ENCODE assay signal across 22 mouse cellular contexts in the genomic region with DNA sequence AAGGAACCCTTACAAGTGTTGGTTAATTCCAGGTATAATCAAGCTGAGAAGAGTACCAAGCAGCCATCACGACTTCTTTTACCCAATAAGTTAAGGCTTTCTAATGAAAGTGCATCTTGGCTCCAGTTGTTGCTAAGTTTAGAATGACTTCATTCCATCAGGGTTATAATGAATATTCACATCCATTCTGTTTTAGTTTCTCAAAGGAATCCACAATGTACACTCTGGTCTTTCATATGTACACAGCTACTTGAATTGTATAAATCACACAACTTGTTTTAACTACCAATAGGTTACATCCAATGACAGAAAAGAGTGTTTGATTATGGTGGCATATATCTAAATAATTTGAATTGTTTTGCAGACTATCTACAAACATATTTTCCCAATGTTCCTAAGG. TPM values are rescaled to one million over a fixed set of nuclear protein-coding genes. Genes with fewer than 3 reads are reported as not detected.
DNase-seq lines count a peak whose midpoint lies in the region; ATAC-seq and TF ChIP-seq lines count a peak whose summit lies in the region.
"Had no signal": no experiment of that assay in that cellular context is flagged by ENCODE, and none has a peak within 500 bp of the region (broad histone marks: within the 10 kb centered on the region; RNA-seq: fewer than 3 reads in every experiment).

No protein-coding gene starts in this region.

- no peaks in the 10 kb centered on the region for H3K9me3 ChIP-seq in neural tube, embryonic 11.5 days (ENCODE audit: control insufficient read depth, low read length)
- H3K9me3 ChIP-seq in neural tube, embryonic 15.5 days (replicated peaks), result no peaks in the 10 kb centered on the region
- no peaks in the 10 kb centered on the region for H3K9me3 ChIP-seq in forebrain, embryonic 15.5 days
- no peaks in the 10 kb centered on the region for H3K9me3 ChIP-seq in hindbrain, embryonic 14.5 days (ENCODE audit: control insufficient read depth, low read length)
- H3K9me3 ChIP-seq: embryonic facial prominence, embryonic 13.5 days; limb, embryonic 10.5 days had no signal

- 0 out of 2 replicates have a peak, but pooled peaks cover 6% of the 10 kb centered on the region for H3K4me1 ChIP-seq in neural tube, embryonic 11.5 days (ENCODE audit: control insufficient read depth, insufficient read depth, low read length)
- H3K4me1 ChIP-seq in neural tube, embryonic 15.5 days, result no peaks in the 10 kb centered on the region
- peaks cover 26% of the 10 kb centered on the region for H3K4me1 ChIP-seq in forebrain, embryonic 15.5 days
- no peaks in the 10 kb centered on the region for H3K4me1 ChIP-seq in hindbrain, embryonic 14.5 days (replicated peaks; ENCODE audit: control insufficient read depth, insufficient read depth, low read length)

- H3K27ac ChIP-seq in neural tube, embryonic 11.5 days (ENCODE audit: low read depth, low read length), result no peak overlapping the region
- H3K27ac ChIP-seq in neural tube, embryonic 15.5 days (replicated peaks), result no peak overlapping the region
- peak overlapping the region; percentile 27 for H3K27ac ChIP-seq in forebrain, embryonic 15.5 days (replicated peaks)
- H3K27ac ChIP-seq in hindbrain, embryonic 14.5 days, result no peak overlapping the region
- H3K27ac ChIP-seq in left cerebral cortex, adult 2 months, result no peak overlapping the region
- H3K27ac ChIP-seq in layer of hippocampus, adult 2 months, result no peak overlapping the region
- H3K27ac ChIP-seq: embryonic facial prominence, embryonic 13.5 days; gastrocnemius, adult 2 months; limb, embryonic 10.5 days; macrophage had no signal

- peak; percentile 17; the same call in 1 of the 2 replicates for ATAC-seq in neural tube, embryonic 11.5 days (ENCODE audit: insufficient read depth, low FRiP score, low TSS enrichment)
- ATAC-seq in neural tube, embryonic 15.5 days (ENCODE audit: low FRiP score), result no peak
- peak; percentile 39 for ATAC-seq in forebrain, embryonic 15.5 days (replicated peaks)
- ATAC-seq in hindbrain, embryonic 14.5 days (ENCODE audit: low FRiP score), result peak; percentile 21; the same call in 1 of the 2 replicates

- no peak for DNase-seq in neural tube, embryonic 11.5 days (ENCODE audit: low spot score)
- no peak for DNase-seq in hindbrain, embryonic 14.5 days (ENCODE audit: low spot score)
- DNase-seq in left cerebral cortex, adult 2 months (ENCODE audit: extremely low spot score in 1 of 2, low spot score in 2 of 2), result no peak
- no peak for DNase-seq in heart, postnatal 4 days
- DNase-seq in layer of hippocampus, adult 2 months (ENCODE audit: low spot score in 2 of 2), result no peak
- DNase-seq: adrenal gland, adult 2 months; cerebellum, adult 2 months; cerebellum, postnatal 25 days; gastrocnemius, adult 2 months; kidney, adult 2 months; kidney, postnatal 10 days; liver; right cerebral cortex, postnatal 25 days; thymus, adult 18-20 months; thymus, postnatal 4 days had no signal

- 81% methylated on average over 1 of the region's 1 CpGs for WGBS in neural tube, embryonic 11.5 days
- WGBS in neural tube, embryonic 15.5 days, result 56% methylated on average over 1 of the region's 1 CpGs
- WGBS in forebrain, embryonic 15.5 days, result 37% methylated on average over 1 of the region's 1 CpGs
- WGBS in hindbrain, embryonic 14.5 days, result 58% methylated on average over 1 of the region's 1 CpGs

- intact Hi-C loops in left cerebral cortex, adult 2 months (cut with DNase I), result no loop called here

- TF ChIP-seq CTCF in left cerebral cortex, adult 2 months (IDR thresholded peaks at IDR 0.05), result no peak
- TF ChIP-seq CTCF in layer of hippocampus, adult 2 months (conservative IDR thresholded peaks at IDR 0.05), result no peak

- H3K27me3 ChIP-seq in neural tube, embryonic 11.5 days (ENCODE audit: control insufficient read depth, insufficient read depth, low read length), result no peaks in the 10 kb centered on the region
- H3K27me3 ChIP-seq in neural tube, embryonic 15.5 days (replicated peaks), result no peaks in the 10 kb centered on the region
- H3K27me3 ChIP-seq in forebrain, embryonic 15.5 days, result no peaks in the 10 kb centered on the region
- H3K27me3 ChIP-seq in hindbrain, embryonic 14.5 days (ENCODE audit: control insufficient read depth, insufficient read depth, low read length), result no peaks in the 10 kb centered on the region
- H3K27me3 ChIP-seq: embryonic facial prominence, embryonic 13.5 days had no signal

- no peak overlapping the region for H3K4me2 ChIP-seq in neural tube, embryonic 11.5 days (ENCODE audit: low read depth)
- no peak overlapping the region for H3K4me2 ChIP-seq in neural tube, embryonic 15.5 days
- no peak overlapping the region for H3K4me2 ChIP-seq in forebrain, embryonic 15.5 days (replicated peaks)
- H3K4me2 ChIP-seq in hindbrain, embryonic 14.5 days (replicated peaks), result no peak overlapping the region
- H3K4me2 ChIP-seq: embryonic facial prominence, embryonic 13.5 days had no signal

- H3K9ac ChIP-seq in neural tube, embryonic 11.5 days (ENCODE audit: low read length), result no peak overlapping the region
- H3K9ac ChIP-seq in neural tube, embryonic 15.5 days (replicated peaks), result no peak overlapping the region
- H3K9ac ChIP-seq in forebrain, embryonic 15.5 days (replicated peaks), result no peak overlapping the region
- H3K9ac ChIP-seq in hindbrain, embryonic 14.5 days, result no peak overlapping the region
- H3K9ac ChIP-seq: embryonic facial prominence, embryonic 13.5 days had no signal

- no peaks in the 10 kb centered on the region for H3K36me3 ChIP-seq in neural tube, embryonic 11.5 days (ENCODE audit: control insufficient read depth, insufficient read depth, low read length)
- H3K36me3 ChIP-seq in neural tube, embryonic 15.5 days, result no peaks in the 10 kb centered on the region
- H3K36me3 ChIP-seq in forebrain, embryonic 15.5 days, result no peaks in the 10 kb centered on the region
- H3K36me3 ChIP-seq in hindbrain, embryonic 14.5 days (replicated peaks; ENCODE audit: control insufficient read depth, insufficient read depth), result no peaks in the 10 kb centered on the region

- H3K4me3 ChIP-seq in neural tube, embryonic 11.5 days (ENCODE audit: low read depth, low read length), result no peak overlapping the region
- no peak overlapping the region for H3K4me3 ChIP-seq in neural tube, embryonic 15.5 days (replicated peaks)
- no peak overlapping the region for H3K4me3 ChIP-seq in forebrain, embryonic 15.5 days
- H3K4me3 ChIP-seq in hindbrain, embryonic 14.5 days (replicated peaks; ENCODE audit: low read length), result no peak overlapping the region
- no peak overlapping the region for H3K4me3 ChIP-seq in left cerebral cortex, adult 2 months
- H3K4me3 ChIP-seq in layer of hippocampus, adult 2 months, result no peak overlapping the region
- H3K4me3 ChIP-seq: embryonic facial prominence, embryonic 13.5 days; erythroblast, embryonic 14.5 days; gastrocnemius, adult 2 months; limb, embryonic 10.5 days had no signal

RNA-seq across cellular contexts. Expression of gene Rai14, which starts 59.7 kb away (rescaled TPM):
- polyA plus RNA-seq in neural tube, embryonic 11.5 days (2014; fragmentation: Nextera tagmentation; extraction: Ambion mirVana), result 84.2 and 87.0 TPM in 2 replicates
- 10.2 and 13.2 TPM in 2 replicates for polyA plus RNA-seq in neural tube, embryonic 15.5 days (2015; fragmentation: Nextera tagmentation; extraction: Ambion mirVana)
- polyA plus RNA-seq in forebrain, embryonic 15.5 days (2015; fragmentation: Nextera tagmentation; extraction: Ambion mirVana), result 37.4 and 38.2 TPM in 2 replicates
- polyA plus RNA-seq in hindbrain, embryonic 14.5 days (2014; fragmentation: Nextera tagmentation; extraction: Ambion mirVana), result 11.6 and 12.9 TPM in 2 replicates
- 10 to 100 TPM in 1 of 2 experiments, 1 to 10 TPM in 1; 8.9 to 12.5 TPM for total RNA-seq in left cerebral cortex, adult 2 months (2021)
- total RNA-seq in heart, postnatal 4 days (2021), result 10 to 100 TPM; 15.1 to 15.9 TPM
- total RNA-seq in layer of hippocampus, adult 2 months (2021), result 1 to 10 TPM; 4.1 to 4.4 TPM
- total RNA-seq: MEL had no signal
- polyA plus RNA-seq: erythroblast, embryonic 14.5 days had no signal
